Mouse (Mus musculus) small intestine, adult 2 months (tissue): ENCODE results near the gene Nom1.

ENCODE experiments used
- CTCF ChIP-seq: fragments of 200-500 bp; IDR thresholded peaks from 2 replicates; pipeline ENCODE4 v1.5.1; 2012; ENCODE audit warnings: low read depth, mild to moderate bottlenecking, control low read depth, inconsistent platforms, low read length, moderate library complexity, mixed read lengths; ENCODE audit not compliant: insufficient replicate concordance, insufficient read length; ENCODE audit errors: extremely low read depth
- POLR2A ChIP-seq: fragments of 200-500 bp; IDR thresholded peaks from 2 replicates; pipeline ENCODE4 v1.6.1; 2012; ENCODE audit warnings: low read depth, mild to moderate bottlenecking, control low read depth, inconsistent platforms, low read length, moderate library complexity

GRCm38 (mm10) chr5:29434872-29435358, 451 bp downstream of the Nom1 start:
- TF ChIP-seq POLR2A (no peak), CTCF (no peak)
